In the genomic region with DNA sequence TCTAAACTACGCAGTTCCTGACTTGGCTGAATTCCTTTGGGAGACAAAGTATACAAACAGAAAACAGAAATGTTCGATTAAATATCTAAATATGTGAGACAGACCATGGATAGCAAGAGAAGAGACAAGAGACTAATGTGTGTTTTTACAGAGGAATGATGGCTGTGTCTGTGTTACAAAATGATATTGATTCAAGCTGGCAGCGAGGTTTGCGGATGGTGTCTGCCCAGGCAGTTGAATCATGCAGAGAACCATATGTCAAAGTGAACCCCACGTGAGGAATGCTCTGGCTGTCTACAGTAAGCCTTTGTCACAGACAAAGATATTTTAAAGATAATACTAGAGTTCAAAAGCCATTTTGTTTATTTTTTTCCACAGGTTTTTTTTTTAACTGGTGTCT, we compare ENCODE assay signal across 12 mouse cellular contexts.
DNase-seq lines count a peak whose midpoint lies in the region; ATAC-seq and TF ChIP-seq lines count a peak whose summit lies in the region.
"Had no signal": no experiment of that assay in that cellular context is flagged by ENCODE, and none has a peak within 500 bp of the region (broad histone marks: within the 10 kb centered on the region; RNA-seq: fewer than 3 reads in every experiment).

No protein-coding gene starts in this region.

- H3K27me3 ChIP-seq in lung, embryonic 14.5 days (ENCODE audit: insufficient read depth, low read length), result no peaks in the 10 kb centered on the region
- no peaks in the 10 kb centered on the region for H3K27me3 ChIP-seq in forebrain, postnatal 0 days (ENCODE audit: insufficient read depth, low read length)
- H3K27me3 ChIP-seq: kidney, embryonic 15.5 days; limb, embryonic 12.5 days; lung, embryonic 15.5 days had no signal

- H3K9ac ChIP-seq in lung, embryonic 14.5 days, result no peak overlapping the region
- H3K9ac ChIP-seq in forebrain, postnatal 0 days, result no peak overlapping the region
- H3K9ac ChIP-seq: kidney, embryonic 15.5 days; limb, embryonic 12.5 days; lung, embryonic 15.5 days had no signal

- 32% methylated on average over 5 of the region's 5 CpGs for WGBS in lung, embryonic 14.5 days
- WGBS in forebrain, postnatal 0 days, result 48% methylated on average over 5 of the region's 5 CpGs

- DNase-seq in lung, embryonic 14.5 days, result peak; percentile 26
- no peak for DNase-seq in lung, postnatal 36 days
- DNase-seq in cerebellum, adult 8-10 months, result peak; percentile 87
- peak; percentile 40 for DNase-seq in forebrain, postnatal 0 days
- peak; percentile 25 to 35 for DNase-seq in right cerebral cortex, postnatal 10 days (ENCODE audit: low spot score in 2 of 2)
- DNase-seq in heart, adult 11 months, result no peak
- DNase-seq in kidney, adult 11 months, result no peak
- DNase-seq: gastrocnemius, adult 2 months; thymus, adult 2 months had no signal

- no peaks in the 10 kb centered on the region for H3K9me3 ChIP-seq in lung, embryonic 14.5 days (ENCODE audit: low read depth, low read length)
- no peaks in the 10 kb centered on the region for H3K9me3 ChIP-seq in forebrain, postnatal 0 days (ENCODE audit: low read length)
- H3K9me3 ChIP-seq: kidney, embryonic 15.5 days; limb, embryonic 12.5 days; lung, embryonic 15.5 days had no signal

- no peak overlapping the region for H3K4me3 ChIP-seq in lung, embryonic 14.5 days (ENCODE audit: low read depth, low read length)
- no peak overlapping the region for H3K4me3 ChIP-seq in forebrain, postnatal 0 days (ENCODE audit: low read depth, low read length)
- H3K4me3 ChIP-seq: gastrocnemius, adult 2 months; kidney, embryonic 15.5 days; limb, embryonic 12.5 days; lung, embryonic 15.5 days had no signal

- H3K4me2 ChIP-seq in lung, embryonic 14.5 days, result no peak overlapping the region
- H3K4me2 ChIP-seq in forebrain, postnatal 0 days (ENCODE audit: low read depth), result no peak overlapping the region
- H3K4me2 ChIP-seq: kidney, embryonic 15.5 days; limb, embryonic 12.5 days; lung, embryonic 15.5 days had no signal

- ATAC-seq in lung, embryonic 14.5 days (ENCODE audit: insufficient read depth), result peak; percentile 44; the same call in 1 of the 2 replicates
- ATAC-seq in forebrain, postnatal 0 days, result 0 out of 2 replicates have a peak, but pooled peaks have one; percentile 53

- H3K4me1 ChIP-seq in lung, embryonic 14.5 days (ENCODE audit: insufficient read depth), result no peaks in the 10 kb centered on the region
- H3K4me1 ChIP-seq in forebrain, postnatal 0 days (ENCODE audit: insufficient read depth), result no peaks in the 10 kb centered on the region
- H3K4me1 ChIP-seq: kidney, embryonic 15.5 days; limb, embryonic 12.5 days had no signal

- no peaks in the 10 kb centered on the region for H3K36me3 ChIP-seq in lung, embryonic 14.5 days (ENCODE audit: insufficient read depth)
- H3K36me3 ChIP-seq in forebrain, postnatal 0 days (ENCODE audit: insufficient read depth), result no peaks in the 10 kb centered on the region
- H3K36me3 ChIP-seq: kidney, embryonic 15.5 days; limb, embryonic 12.5 days; lung, embryonic 15.5 days had no signal

- no peak overlapping the region for H3K27ac ChIP-seq in lung, embryonic 14.5 days (ENCODE audit: low read depth)
- H3K27ac ChIP-seq in forebrain, postnatal 0 days (ENCODE audit: low read depth, low read length), result no peak overlapping the region
- H3K27ac ChIP-seq: gastrocnemius, adult 2 months; kidney, embryonic 15.5 days; limb, embryonic 12.5 days; lung, embryonic 15.5 days had no signal

- TF ChIP-seq CTCF in lung, embryonic 14.5 days (IDR thresholded peaks at IDR 0.05; ENCODE audit: low read depth), result no peak
- TF ChIP-seq CTCF in forebrain, postnatal 0 days (IDR thresholded peaks at IDR 0.05; ENCODE audit: low read depth), result no peak

Comparison
In these comparisons a context has a peak if more than half of its experiments do, and no peak if none do; other contexts are left out.
1. DNase-seq: peak in lung, embryonic 14.5 days (single experiment), cerebellum, adult 8-10 months (single experiment), forebrain, postnatal 0 days (single experiment) and right cerebral cortex, postnatal 10 days (2 of 2); none in lung, postnatal 36 days (single experiment), heart, adult 11 months (single experiment) and kidney, adult 11 months (single experiment).